Mouse (Mus musculus) MEL-GATA-1-ER (cell line): ENCODE data around the gene Slc35g3.
A peak's percentile ranks its signal among the peaks of the same experiment; 100 is the strongest.

Experiments
- DNase-seq: peaks from one replicate; pipeline ENCODE4 v3.0.0-alpha.2; 2012; ENCODE audit warnings: low read depth; ENCODE audit errors: extremely low read depth

Slc35g3 gene

GRCm38 (mm10) chr11:69787306-69787705 is 25.5 kb upstream of the Slc35g3 start:
- no peak for DNase-seq

DNA sequence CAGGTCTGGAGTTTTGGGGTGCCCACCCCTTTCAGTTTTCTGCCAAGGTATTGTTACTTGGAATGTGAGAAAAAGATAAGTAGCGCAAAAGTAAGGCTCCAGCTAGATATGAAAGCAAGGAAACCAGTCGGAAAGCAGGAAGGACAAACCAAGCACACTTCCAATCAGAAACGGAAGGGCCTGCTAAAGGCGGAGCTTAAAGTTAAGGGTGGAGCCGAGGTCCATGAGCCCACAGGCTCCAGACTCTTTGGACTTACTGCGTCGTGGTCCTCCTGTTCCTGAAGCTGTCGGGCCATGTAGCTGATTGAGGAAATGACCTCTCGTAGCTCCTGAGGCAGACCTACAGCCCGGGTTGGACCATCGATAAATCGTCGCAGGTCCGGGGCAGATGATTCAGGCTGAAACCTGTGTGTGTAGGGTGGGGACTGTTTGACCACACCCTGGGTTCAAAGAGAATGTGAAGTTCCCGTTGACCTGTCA is 23.1 kb upstream of the Slc35g3 start:
- DNase-seq = peak; percentile 86

DNA sequence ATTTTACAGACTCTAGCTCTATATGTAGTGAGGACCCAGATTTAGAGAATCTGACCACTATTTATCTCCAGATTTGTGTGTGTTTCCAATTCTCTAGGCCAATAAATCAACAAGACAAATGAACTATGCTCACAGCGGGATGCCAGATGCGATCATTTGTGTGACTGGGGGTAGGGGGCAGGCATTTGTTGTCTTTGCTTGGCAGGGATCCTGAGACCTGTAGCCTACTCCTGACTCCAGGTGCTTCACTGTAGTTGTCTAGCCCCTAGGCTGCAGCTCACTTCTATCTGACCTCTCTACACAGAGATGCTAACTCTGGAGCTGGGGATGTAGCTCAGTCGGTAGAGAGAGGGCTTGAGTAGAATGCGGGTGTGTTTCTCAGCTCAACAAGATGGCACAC is 20.1 kb upstream of the Slc35g3 start:
- no peak for DNase-seq

DNA sequence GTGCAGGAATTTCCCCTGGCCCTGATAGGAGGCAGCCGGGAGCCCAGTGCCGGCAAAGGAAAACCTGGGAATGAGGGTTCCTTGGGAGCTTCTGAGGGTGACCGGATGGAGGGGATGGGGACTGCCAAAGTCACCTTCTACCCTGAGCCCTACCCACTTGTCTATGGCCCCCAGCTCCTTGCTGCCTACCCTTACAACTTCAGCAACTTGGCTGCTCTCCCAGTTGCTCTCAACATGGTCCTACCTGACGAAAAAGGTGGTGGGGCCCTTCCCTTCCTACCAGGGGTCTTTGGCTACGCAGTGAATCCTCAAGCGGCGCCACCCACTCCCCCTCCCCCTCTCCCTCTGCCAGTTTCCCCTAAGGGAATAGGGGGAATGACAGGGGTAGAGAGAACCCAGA is 17.2 kb upstream of the Slc35g3 start:
- no peak for DNase-seq

- no peak for DNase-seq
Measured at GRCm38 (mm10) chr11:69778258-69778982, 16.7 kb upstream of the Slc35g3 start.

GRCm38 (mm10) chr11:69777504-69778257 is 15.9 kb upstream of the Slc35g3 start:
- DNase-seq = no peak

GRCm38 (mm10) chr11:69776488-69776887 is 14.7 kb upstream of the Slc35g3 start:
- no peak for DNase-seq

DNA sequence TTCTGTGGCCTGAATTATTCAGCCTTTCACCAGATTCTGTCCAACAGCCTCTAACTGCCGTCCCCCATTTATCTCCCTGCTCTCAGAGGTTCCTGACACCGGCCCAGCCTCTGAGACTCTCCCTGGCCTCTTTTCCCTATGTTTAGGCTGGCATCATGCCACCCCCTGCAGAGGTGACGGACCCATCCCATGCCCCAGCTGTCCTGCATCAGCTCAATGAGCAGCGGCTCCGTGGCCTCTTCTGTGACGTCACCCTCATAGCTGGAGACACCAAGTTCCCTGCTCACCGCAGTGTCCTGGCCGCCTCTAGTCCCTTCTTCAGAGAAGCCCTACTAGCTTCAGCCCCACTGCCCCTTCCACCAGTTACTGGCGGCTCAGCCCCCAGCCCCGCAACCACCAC is 13.9 kb upstream of the Slc35g3 start:
- DNase-seq = no peak

DNA sequence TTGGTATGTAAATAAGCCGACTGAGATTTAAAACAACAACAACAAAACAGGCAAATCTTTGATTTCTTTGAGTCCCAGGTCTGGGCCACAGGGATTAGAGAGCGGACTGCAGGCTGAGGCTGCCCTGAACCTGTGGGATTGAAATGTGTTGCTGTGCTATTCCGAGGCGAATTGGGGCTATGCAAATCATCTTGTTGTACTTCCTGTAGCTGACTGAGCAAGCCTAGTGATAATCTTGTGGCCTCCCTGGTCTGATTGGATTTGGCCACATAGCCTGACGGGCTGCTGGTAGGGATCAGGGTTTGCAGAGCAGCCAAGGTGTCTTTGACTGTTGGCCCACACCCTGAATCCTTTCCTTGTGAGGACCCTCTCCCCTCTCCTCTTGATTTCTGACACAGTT is 13.2 kb upstream of the Slc35g3 start:
- no peak for DNase-seq

- no peak for DNase-seq
Measured at GRCm38 (mm10) chr11:69767625-69767909, 5.8 kb upstream of the Slc35g3 start.

GRCm38 (mm10) chr11:69766872-69767624 is 5.3 kb upstream of the Slc35g3 start:
- no peak for DNase-seq

DNA sequence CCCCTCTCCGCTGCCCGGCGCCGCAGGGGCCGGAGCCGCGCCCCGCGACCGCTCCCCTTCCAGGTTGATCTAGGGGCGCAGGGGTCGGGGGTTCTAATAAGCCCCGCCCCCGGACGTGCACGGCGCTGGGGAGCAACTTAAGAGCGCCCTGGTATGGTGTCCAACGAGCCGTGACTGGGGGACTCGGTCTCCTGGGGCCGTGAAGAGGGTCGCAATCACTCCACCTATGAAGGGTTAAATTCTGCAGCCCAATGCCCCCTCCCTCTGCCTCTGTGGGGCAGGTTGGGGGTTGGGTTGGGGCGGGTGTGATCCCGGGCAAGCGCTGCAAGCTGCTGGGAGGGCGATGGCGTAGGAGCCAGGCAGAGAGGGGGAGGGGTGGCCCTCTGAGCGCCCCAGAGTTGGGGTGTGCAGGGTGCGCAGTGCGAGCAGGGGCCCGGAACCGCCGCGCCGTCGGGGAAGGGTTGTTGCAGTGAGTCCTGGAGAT is 4.4 kb upstream of the Slc35g3 start:
- no peak for DNase-seq

DNA sequence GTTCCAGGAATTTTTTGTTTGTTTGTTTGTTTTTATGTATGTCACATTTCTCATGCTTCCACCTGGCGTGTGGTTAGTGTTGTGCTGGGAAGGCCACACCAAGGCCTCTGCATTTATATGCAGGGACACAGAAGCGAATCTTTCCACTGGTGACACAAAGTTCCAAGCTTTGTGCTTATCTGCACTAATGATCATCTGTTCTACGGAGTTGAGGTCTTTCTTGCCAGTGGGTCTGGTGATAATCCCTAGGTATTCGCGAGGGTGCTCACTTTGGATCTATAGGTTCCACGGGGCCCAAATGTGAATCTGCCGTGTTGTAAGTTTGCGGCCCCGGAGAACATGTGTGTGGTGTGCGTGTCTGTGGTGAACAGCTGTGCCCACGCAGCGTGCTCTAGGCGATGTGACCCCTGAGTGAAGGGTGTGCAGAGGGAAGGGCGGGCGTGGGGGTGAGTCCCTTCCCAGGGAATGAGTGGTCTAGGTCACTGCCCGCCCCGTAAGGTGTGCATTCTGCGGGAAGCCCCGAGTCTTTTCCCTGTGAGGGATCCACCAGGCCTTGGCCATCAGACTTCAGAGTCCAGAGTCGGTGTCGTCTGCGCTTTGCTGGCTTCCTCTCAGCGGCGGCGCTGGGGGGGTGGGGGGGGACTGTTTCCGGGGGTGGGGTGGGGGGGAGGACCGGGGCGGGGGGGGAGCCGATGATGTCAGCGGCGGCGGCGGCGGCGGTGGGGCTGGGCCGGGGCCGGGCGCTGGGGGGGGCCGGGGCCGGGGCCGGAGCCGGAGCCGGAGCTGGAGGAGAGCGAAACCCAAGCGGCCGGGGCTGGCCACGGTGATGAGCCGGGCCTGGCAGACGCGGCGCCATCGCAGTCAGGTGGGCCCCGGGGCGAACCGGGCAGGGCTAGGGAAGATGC is 3.7 kb upstream of the Slc35g3 start, which contains the start of gene Zbtb4:
TSS of gene Zbtb4 (plus strand) at position 692 of the 905 bp plus-strand sequence.
- DNase-seq = no peak

DNA sequence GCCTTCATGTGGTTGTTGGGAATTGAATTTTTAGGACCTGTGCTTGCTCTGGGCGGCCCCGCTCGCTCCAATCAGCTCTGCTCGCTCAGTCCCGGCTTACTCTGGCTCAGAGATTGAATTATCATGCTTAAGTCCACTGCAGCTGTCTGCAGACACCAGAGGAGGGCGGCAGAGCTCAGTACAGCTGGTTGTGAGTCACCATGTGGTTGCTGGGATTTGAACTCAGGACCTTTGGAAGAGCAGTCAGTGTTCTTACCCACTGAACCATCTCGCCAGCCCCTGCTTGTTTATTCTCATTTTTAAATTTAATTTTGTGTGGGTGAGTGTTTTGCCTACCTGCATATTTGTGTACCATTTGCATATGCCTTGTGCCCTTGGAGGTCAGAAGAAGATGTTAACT is 1.8 kb upstream of the Slc35g3 start:
- no peak for DNase-seq

DNA sequence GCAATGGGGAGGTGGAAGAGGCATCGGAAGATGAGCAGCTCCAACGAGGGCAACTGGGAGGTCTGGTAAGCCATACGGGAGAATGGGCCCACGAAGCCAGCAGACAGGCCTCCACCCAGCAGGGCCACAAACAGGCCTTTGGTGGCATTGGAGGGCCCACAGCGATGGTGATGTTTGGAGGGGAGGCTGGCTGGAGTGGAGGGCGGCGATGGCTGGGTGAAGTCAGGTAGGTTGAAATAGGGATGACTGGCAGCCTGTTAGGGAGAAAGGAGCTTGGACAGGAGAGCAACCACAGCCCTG is 917 bp downstream of the Slc35g3 start:
- DNase-seq = no peak

DNA sequence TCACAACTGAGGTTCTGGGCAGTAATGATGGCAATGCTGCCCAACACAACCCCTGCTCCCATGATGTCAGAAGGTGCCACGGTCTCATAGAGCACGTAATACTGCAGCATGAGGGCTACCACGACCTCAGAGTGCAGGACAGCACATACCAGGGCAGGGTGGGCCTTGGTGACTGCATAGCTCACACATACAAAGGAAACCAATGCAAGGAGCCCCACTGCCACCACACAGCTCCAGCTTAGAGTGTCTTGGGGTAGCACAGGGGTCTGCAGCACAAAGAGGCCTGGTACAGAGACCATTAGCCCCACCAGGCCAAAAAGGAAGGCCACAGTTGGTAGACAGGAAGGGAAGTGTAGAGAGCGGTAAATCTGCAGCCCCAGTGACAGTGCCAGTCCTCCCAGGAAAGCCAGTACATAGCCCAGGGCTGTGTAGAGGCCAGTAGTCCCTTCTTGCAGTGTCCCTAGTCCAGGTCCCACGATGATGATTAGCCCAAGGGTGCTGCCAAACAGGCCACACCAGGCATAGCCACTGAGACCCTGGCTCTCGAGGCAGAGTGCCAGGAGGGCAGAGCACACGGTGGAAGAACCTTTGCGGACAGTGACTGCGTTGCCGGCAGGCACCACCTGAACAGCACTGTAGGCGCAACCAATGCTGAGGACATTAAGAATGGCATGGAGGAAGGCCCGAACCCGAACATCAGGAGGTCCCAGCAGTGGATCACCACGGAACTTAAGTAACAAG is 1.4 kb downstream of the Slc35g3 start:
- no peak for DNase-seq

- peak; percentile 65 for DNase-seq
Measured at GRCm38 (mm10) chr11:69758971-69759721, 2.6 kb downstream of the Slc35g3 start.

DNA sequence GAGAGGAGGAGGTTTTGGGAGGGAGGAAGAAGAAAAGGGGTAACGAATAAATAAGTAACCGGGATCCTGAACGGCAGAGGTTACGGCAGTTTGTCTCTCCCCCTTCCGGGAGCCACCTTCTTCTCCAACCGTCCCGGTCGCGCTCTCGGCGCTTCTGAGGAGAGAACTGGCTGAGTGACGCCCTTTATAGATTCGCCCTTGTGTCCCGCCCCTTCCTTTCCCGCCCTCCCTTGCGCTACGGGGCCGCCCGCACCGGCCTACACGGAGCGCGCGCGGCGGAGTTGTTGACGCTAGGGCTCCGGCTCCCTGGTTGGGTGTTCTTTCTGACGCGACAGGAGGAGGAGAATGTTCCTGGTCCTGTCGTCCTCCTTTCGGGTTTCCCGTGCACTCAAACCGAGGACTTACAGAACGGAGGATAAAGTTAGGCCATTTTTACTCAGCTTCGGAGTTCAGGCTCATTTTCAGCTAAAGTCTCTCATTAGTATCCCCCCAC is 3.2 kb downstream of the Slc35g3 start, which contains the start of gene Polr2a:
TSS of gene Polr2a (minus strand) at position 160 of the 493 bp plus-strand sequence.
- peak; percentile 88 for DNase-seq

- peak; percentile 84 for DNase-seq
Measured at GRCm38 (mm10) chr11:69758090-69758456, 3.7 kb downstream of the Slc35g3 start.
